Mouse (Mus musculus) lung, adult 18-20 months (tissue): ENCODE measurements around the gene Olfr156.
A peak's percentile ranks its signal among the peaks of the same experiment; 100 is the strongest.
"Not testable (repeated sequence)": the region's sequence is repeated elsewhere in the genome, so short reads cannot be mapped to it uniquely, and the experiment has no call there.

Source experiments
- DNase-seq, 2 experiments: peaks; one replicate each; pipeline ENCODE4 v3.0.0; 2022; ENCODE audit warnings: mixed read lengths in 2 of 2

Gene Olfr156

GRCm38 (mm10) chr4:43823845-43824337 lies at the start of gene Olfr156:
Gene Olfr156, minus strand, starts transcription at chr4:43823895.
- peak; percentile 27 to 45 for DNase-seq

GRCm38 (mm10) chr4:43869821-43870220 lies 46.1 kb upstream of the Olfr156 start:
- DNase-seq: peak in 1 of 2 experiments; percentile 17

- DNase-seq: no peak
Measured at GRCm38 (mm10) chr4:43863298-43863697, 39.6 kb upstream of the Olfr156 start.

- peak; percentile 66 to 70 for DNase-seq
Measured at GRCm38 (mm10) chr4:43860744-43861519, 37.2 kb upstream of the Olfr156 start.

- no peak for DNase-seq
Measured at GRCm38 (mm10) chr4:43859886-43860285, 36.2 kb upstream of the Olfr156 start.

GRCm38 (mm10) chr4:43854101-43854500 lies 30.4 kb upstream of the Olfr156 start:
- DNase-seq: no peak

GRCm38 (mm10) chr4:43851265-43851664 lies 27.6 kb upstream of the Olfr156 start, which contains the start of gene Olfr155:
Gene Olfr155, plus strand, starts transcription at chr4:43851565.
- no peak for DNase-seq

GRCm38 (mm10) chr4:43840101-43840500 lies 16.4 kb upstream of the Olfr156 start, which contains the start of gene Olfr157:
Gene Olfr157, minus strand, starts transcription at chr4:43840201.
- DNase-seq: no peak

- DNase-seq: no peak
Measured at GRCm38 (mm10) chr4:43838326-43838725, 14.6 kb upstream of the Olfr156 start.

- DNase-seq: no peak
Measured at GRCm38 (mm10) chr4:43834749-43835148, 11.1 kb upstream of the Olfr156 start.

GRCm38 (mm10) chr4:43833752-43834151 lies 10.1 kb upstream of the Olfr156 start:
- DNase-seq: no peak

GRCm38 (mm10) chr4:43832031-43832430 lies 8.3 kb upstream of the Olfr156 start:
- no peak for DNase-seq

- no peak for DNase-seq
Measured at GRCm38 (mm10) chr4:43828806-43829205, 5.1 kb upstream of the Olfr156 start.

GRCm38 (mm10) chr4:43822896-43823550 lies 672 bp downstream of the Olfr156 start:
- no peak for DNase-seq

- peak; percentile 75 to 82 for DNase-seq
Measured at GRCm38 (mm10) chr4:43798936-43799335, 24.8 kb downstream of the Olfr156 start.

GRCm38 (mm10) chr4:43795844-43796243 lies 27.9 kb downstream of the Olfr156 start:
- not testable (repeated sequence) for DNase-seq

- no peak for DNase-seq
Measured at GRCm38 (mm10) chr4:43795296-43795695, 28.4 kb downstream of the Olfr156 start.

- DNase-seq: peak in 1 of 2 experiments; percentile 20
Measured at GRCm38 (mm10) chr4:43772304-43772703, 51.4 kb downstream of the Olfr156 start.

- DNase-seq: peak in 1 of 2 experiments; percentile 24
Measured at GRCm38 (mm10) chr4:43771626-43772025, 52.1 kb downstream of the Olfr156 start.

GRCm38 (mm10) chr4:43770909-43771308 lies 52.8 kb downstream of the Olfr156 start, which contains the start of gene Olfr159:
Gene Olfr159, minus strand, starts transcription at chr4:43771009.
- DNase-seq: no peak
